Comparison of ENCODE assay signal across 8 mouse cellular contexts in genomic region chr7:100931316-100931925, GRCm38 (mm10). TPM values are rescaled to one million over a fixed set of nuclear protein-coding genes. Genes with fewer than 3 reads are reported as not detected.
A peak's percentile ranks its signal among the peaks of the same experiment; 100 is the strongest.
DNase-seq lines count a peak whose midpoint lies in the region; ATAC-seq and TF ChIP-seq lines count a peak whose summit lies in the region.

No protein-coding gene starts in this region.

- H3K4me2 ChIP-seq in lung, embryonic 14.5 days: peak overlapping the region; percentile 87
- peak overlapping the region; percentile 99 for H3K4me2 ChIP-seq in embryonic facial prominence, embryonic 13.5 days
- peak overlapping the region; percentile 92 for H3K4me2 ChIP-seq in hindbrain, embryonic 11.5 days (replicated peaks; ENCODE audit: low read depth, low read length)
- H3K4me2 ChIP-seq in liver, embryonic 15.5 days: peak overlapping the region; percentile 73

- intact Hi-C loops in left cerebral cortex, postnatal 25 days (cut with DNase I): no loop called here

- H3K27ac ChIP-seq in lung, embryonic 14.5 days (ENCODE audit: low read depth): peak overlapping the region; percentile 100
- peak overlapping the region; percentile 100 for H3K27ac ChIP-seq in embryonic facial prominence, embryonic 13.5 days
- H3K27ac ChIP-seq in hindbrain, embryonic 11.5 days (ENCODE audit: low read depth, low read length): peak overlapping the region; percentile 82
- H3K27ac ChIP-seq in liver, embryonic 15.5 days (replicated peaks): peak overlapping the region; percentile 65; the same call in 1 of the 2 replicates
- H3K27ac ChIP-seq in testis, adult 2 months (ENCODE audit: control insufficient read depth, insufficient read depth, low read depth, low read length): peak overlapping the region; percentile 62

- TF ChIP-seq CTCF in lung, embryonic 14.5 days (IDR thresholded peaks at IDR 0.05; ENCODE audit: low read depth): no peak
- TF ChIP-seq CTCF in testis, adult 2 months (IDR thresholded peaks at IDR 0.05; ENCODE audit: control insufficient read depth, insufficient read depth, insufficient replicate concordance, low read depth, low read length): no peak

- DNase-seq in lung, embryonic 14.5 days: peak; percentile 42
- DNase-seq in lung, postnatal 25 days (ENCODE audit: low spot score): no peak
- DNase-seq in hindbrain, embryonic 11.5 days (ENCODE audit: low spot score): no peak
- no peak for DNase-seq in spleen, adult 12 weeks (ENCODE audit: low spot score)
- DNase-seq in left cerebral cortex, postnatal 25 days (ENCODE audit: low spot score in 2 of 2): no peak

- peak; percentile 1 for ATAC-seq in lung, embryonic 14.5 days (ENCODE audit: insufficient read depth)
- peak; percentile 1; the same call in 1 of the 2 replicates for ATAC-seq in embryonic facial prominence, embryonic 13.5 days (ENCODE audit: insufficient number of reproducible peaks, insufficient read depth, low FRiP score, low TSS enrichment, low read depth)
- ATAC-seq in hindbrain, embryonic 11.5 days (ENCODE audit: low FRiP score): peak; percentile 25
- peak; percentile 17; the same call in 1 of the 2 replicates for ATAC-seq in liver, embryonic 15.5 days (ENCODE audit: insufficient read depth)

- TF ChIP-seq POLR2A in testis, adult 2 months (IDR thresholded peaks at IDR 0.05; ENCODE audit: control insufficient read depth, low read depth, low read length): no peak

- H3K4me3 ChIP-seq in lung, embryonic 14.5 days (ENCODE audit: low read depth, low read length): peak overlapping the region; percentile 75
- peak overlapping the region; percentile 89 for H3K4me3 ChIP-seq in embryonic facial prominence, embryonic 13.5 days
- H3K4me3 ChIP-seq in hindbrain, embryonic 11.5 days (ENCODE audit: low read depth, low read length): peak overlapping the region; percentile 61
- H3K4me3 ChIP-seq in liver, embryonic 15.5 days (replicated peaks): peak overlapping the region; percentile 54
- peak overlapping the region; percentile 81 for H3K4me3 ChIP-seq in testis, adult 2 months (ENCODE audit: control insufficient read depth, low read depth, low read length)

- peaks cover 16% of the 10 kb centered on the region for H3K4me1 ChIP-seq in lung, embryonic 14.5 days (ENCODE audit: insufficient read depth)
- peaks cover 51% of the 10 kb centered on the region for H3K4me1 ChIP-seq in embryonic facial prominence, embryonic 13.5 days
- H3K4me1 ChIP-seq in hindbrain, embryonic 11.5 days (replicated peaks; ENCODE audit: control insufficient read depth, insufficient read depth, low read length): peaks cover 31% of the 10 kb centered on the region
- H3K4me1 ChIP-seq in liver, embryonic 15.5 days (replicated peaks): peaks cover 35% of the 10 kb centered on the region
- peaks cover 7% of the 10 kb centered on the region for H3K4me1 ChIP-seq in testis, adult 2 months (ENCODE audit: control insufficient read depth, insufficient read depth, low read length)

- no peaks in the 10 kb centered on the region for H3K27me3 ChIP-seq in lung, embryonic 14.5 days (ENCODE audit: insufficient read depth, low read length)
- H3K27me3 ChIP-seq in embryonic facial prominence, embryonic 13.5 days: no peaks in the 10 kb centered on the region
- H3K27me3 ChIP-seq in hindbrain, embryonic 11.5 days (ENCODE audit: control insufficient read depth, insufficient read depth, low read length): peaks cover 3% of the 10 kb centered on the region; the same call in 1 of the 2 replicates
- H3K27me3 ChIP-seq in liver, embryonic 15.5 days: peaks cover 79% of the 10 kb centered on the region
- no peaks in the 10 kb centered on the region for H3K27me3 ChIP-seq in testis, adult 2 months (ENCODE audit: control insufficient read depth, insufficient read depth, low read length)

- H3K36me3 ChIP-seq in lung, embryonic 14.5 days (ENCODE audit: insufficient read depth): peaks cover 22% of the 10 kb centered on the region
- H3K36me3 ChIP-seq in embryonic facial prominence, embryonic 13.5 days: peaks cover 14% of the 10 kb centered on the region
- no peaks in the 10 kb centered on the region for H3K36me3 ChIP-seq in hindbrain, embryonic 11.5 days (ENCODE audit: control insufficient read depth, insufficient read depth, low read length)
- no peaks in the 10 kb centered on the region for H3K36me3 ChIP-seq in liver, embryonic 15.5 days (replicated peaks)
- no peaks in the 10 kb centered on the region for H3K36me3 ChIP-seq in testis, adult 2 months (ENCODE audit: control insufficient read depth, insufficient read depth, low read length)

- under 1% methylated on average over 72 of the region's 73 CpGs for WGBS in lung, embryonic 14.5 days
- 1% methylated on average over 72 of the region's 73 CpGs for WGBS in embryonic facial prominence, embryonic 13.5 days
- WGBS in hindbrain, embryonic 11.5 days: under 1% methylated on average over 73 of the region's 73 CpGs
- WGBS in liver, embryonic 15.5 days (ENCODE audit: insufficient replicate concordance): under 1% methylated on average over 70 of the region's 73 CpGs

- peak overlapping the region; percentile 97 for H3K9ac ChIP-seq in lung, embryonic 14.5 days
- H3K9ac ChIP-seq in embryonic facial prominence, embryonic 13.5 days: peak overlapping the region; percentile 99
- peak overlapping the region; percentile 61 for H3K9ac ChIP-seq in hindbrain, embryonic 11.5 days (ENCODE audit: low read depth, low read length)
- peak overlapping the region; percentile 21 for H3K9ac ChIP-seq in liver, embryonic 15.5 days

- no peaks in the 10 kb centered on the region for H3K9me3 ChIP-seq in lung, embryonic 14.5 days (ENCODE audit: low read depth, low read length)
- no peaks in the 10 kb centered on the region for H3K9me3 ChIP-seq in embryonic facial prominence, embryonic 13.5 days
- H3K9me3 ChIP-seq in hindbrain, embryonic 11.5 days (ENCODE audit: control insufficient read depth, low read length): no peaks in the 10 kb centered on the region
- H3K9me3 ChIP-seq in liver, embryonic 15.5 days (replicated peaks): no peaks in the 10 kb centered on the region

RNA-seq across cellular contexts. Expression of gene Arhgef17, which starts 0.5 kb away (rescaled TPM):
- polyA plus RNA-seq in lung, embryonic 14.5 days (2014; fragmentation: Nextera tagmentation; extraction: Ambion mirVana): 18.5 and 22.5 TPM in 2 replicates
- polyA plus RNA-seq in embryonic facial prominence, embryonic 13.5 days (2015; fragmentation: Nextera tagmentation; extraction: Ambion mirVana): 8.0 and 8.3 TPM in 2 replicates
- polyA plus RNA-seq in hindbrain, embryonic 11.5 days (2014; fragmentation: Nextera tagmentation; extraction: Ambion mirVana): 6.3 and 8.3 TPM in 2 replicates
- 0.76 and 1.0 TPM in 2 replicates for polyA plus RNA-seq in liver, embryonic 15.5 days (2015; fragmentation: Nextera tagmentation; extraction: Ambion mirVana)
- polyA plus RNA-seq in testis, adult 2 months (2012; rRNA removed): 2.8 and 3.0 TPM in 2 replicates
- 100 to 1,000 TPM; 109 to 120 TPM for total RNA-seq in left cerebral cortex, postnatal 25 days (2021)

RNA-seq across cellular contexts. Expression of gene P2ry6, which starts 43.0 kb away (rescaled TPM):
- polyA plus RNA-seq in lung, embryonic 14.5 days (2014; fragmentation: Nextera tagmentation; extraction: Ambion mirVana): 9.4 and 10.9 TPM in 2 replicates
- 3.6 and 5.6 TPM in 2 replicates for polyA plus RNA-seq in embryonic facial prominence, embryonic 13.5 days (2015; fragmentation: Nextera tagmentation; extraction: Ambion mirVana)
- 3.1 and 3.3 TPM in 2 replicates for polyA plus RNA-seq in hindbrain, embryonic 11.5 days (2014; fragmentation: Nextera tagmentation; extraction: Ambion mirVana)
- 4.1 and 5.0 TPM in 2 replicates for polyA plus RNA-seq in liver, embryonic 15.5 days (2015; fragmentation: Nextera tagmentation; extraction: Ambion mirVana)
- 2.1 and 2.9 TPM in 2 replicates for polyA plus RNA-seq in testis, adult 2 months (2012; rRNA removed)
- 1 to 10 TPM; 2.5 to 4.1 TPM for total RNA-seq in left cerebral cortex, postnatal 25 days (2021)

Comparison
In these comparisons a context has a peak if more than half of its experiments do, and no peak if none do; other contexts are left out.
1. H3K9ac ChIP-seq: peak in every context shown above with its lines; median percentile 99 in embryonic facial prominence, embryonic 13.5 days; 97 in lung, embryonic 14.5 days; 61 in hindbrain, embryonic 11.5 days; 21 in liver, embryonic 15.5 days.